Mouse (Mus musculus) skeletal muscle tissue, adult 2 months (tissue): ENCODE results near the gene Sertad1.

Source experiments
- DNase-seq: peaks from one replicate; pipeline ENCODE4 v3.0.0-alpha.2; 2012; ENCODE audit warnings: low read depth, low spot score

The Sertad1 gene

GRCm38 (mm10) chr7:27499036-27499435, 12.3 kb downstream of the Sertad1 start, which contains the start of gene Prx:
Gene Prx (plus strand): TSS chr7:27499324.
- no peak for DNase-seq

GRCm38 (mm10) chr7:27501620-27502019, 14.9 kb downstream of the Sertad1 start:
- peak; percentile 82 for DNase-seq

- DNase-seq = no peak
Observed at GRCm38 (mm10) chr7:27506765-27507370, 20.2 kb downstream of the Sertad1 start.

GRCm38 (mm10) chr7:27507711-27508647, 21.3 kb downstream of the Sertad1 start:
- peak; percentile 96 for DNase-seq

GRCm38 (mm10) chr7:27508648-27509005, 21.9 kb downstream of the Sertad1 start:
- DNase-seq = no peak

- DNase-seq = no peak
Observed at GRCm38 (mm10) chr7:27510809-27511208, 24.1 kb downstream of the Sertad1 start.

GRCm38 (mm10) chr7:27514961-27515360, 28.3 kb downstream of the Sertad1 start:
- no peak for DNase-seq

- no peak for DNase-seq
Observed at GRCm38 (mm10) chr7:27518314-27518713, 31.6 kb downstream of the Sertad1 start.

GRCm38 (mm10) chr7:27520104-27520503, 33.4 kb downstream of the Sertad1 start:
- no peak for DNase-seq

GRCm38 (mm10) chr7:27520599-27520998, 33.9 kb downstream of the Sertad1 start:
- DNase-seq = no peak

- no peak for DNase-seq
Observed at GRCm38 (mm10) chr7:27522967-27523366, 36.3 kb downstream of the Sertad1 start, which contains the start of gene Hipk4. Gene Hipk4 (plus strand): TSS chr7:27523267.

GRCm38 (mm10) chr7:27523805-27524204, 37.1 kb downstream of the Sertad1 start:
- no peak for DNase-seq

GRCm38 (mm10) chr7:27526039-27526827, 39.5 kb downstream of the Sertad1 start:
- peak; percentile 73 for DNase-seq

- no peak for DNase-seq
Observed at GRCm38 (mm10) chr7:27529070-27529469, 42.4 kb downstream of the Sertad1 start.

GRCm38 (mm10) chr7:27530937-27531336, 44.2 kb downstream of the Sertad1 start:
- DNase-seq = no peak

- no peak for DNase-seq
Observed at GRCm38 (mm10) chr7:27531707-27532106, 45.0 kb downstream of the Sertad1 start.

GRCm38 (mm10) chr7:27532480-27533050, 45.9 kb downstream of the Sertad1 start:
- no peak for DNase-seq

GRCm38 (mm10) chr7:27535386-27535785, 48.7 kb downstream of the Sertad1 start:
- no peak for DNase-seq

- no peak for DNase-seq
Observed at GRCm38 (mm10) chr7:27536618-27537017, 49.9 kb downstream of the Sertad1 start.

- DNase-seq = no peak
Observed at GRCm38 (mm10) chr7:27537998-27538397, 51.3 kb downstream of the Sertad1 start.

GRCm38 (mm10) chr7:27538797-27539196, 52.1 kb downstream of the Sertad1 start:
- DNase-seq = no peak
